Mouse (Mus musculus) right cerebral cortex, postnatal 14 days (tissue): ENCODE data around the gene Cdk14.
A peak's percentile ranks its signal among the peaks of the same experiment; 100 is the strongest.

Experiments
- DNase-seq: peaks from one replicate; pipeline ENCODE4 v3.0.0; 2022

The Cdk14 gene

GRCm38 (mm10) chr5:5044326-5044725 lies 375.8 kb downstream of the Cdk14 start:
- DNase-seq: no peak

DNA sequence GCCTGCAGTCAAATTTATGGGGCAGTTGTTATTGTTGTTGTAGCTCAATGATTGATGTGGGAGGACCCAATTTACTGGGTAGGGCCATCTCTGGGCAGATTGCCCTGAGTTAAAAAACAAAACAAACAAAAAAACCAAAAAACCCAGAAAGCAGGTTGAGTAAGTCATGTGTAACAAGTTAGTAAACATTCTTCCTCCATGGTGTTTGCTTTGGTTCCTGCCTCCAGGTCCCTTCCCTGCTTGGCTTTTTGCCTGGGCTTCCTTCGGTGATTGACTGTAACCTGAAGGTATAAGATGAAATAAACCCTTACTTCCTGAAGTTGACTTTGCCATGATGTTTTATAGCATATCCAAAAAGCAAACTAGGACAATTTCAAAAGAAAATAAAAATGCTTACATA lies 377.4 kb downstream of the Cdk14 start:
- DNase-seq: no peak

DNA sequence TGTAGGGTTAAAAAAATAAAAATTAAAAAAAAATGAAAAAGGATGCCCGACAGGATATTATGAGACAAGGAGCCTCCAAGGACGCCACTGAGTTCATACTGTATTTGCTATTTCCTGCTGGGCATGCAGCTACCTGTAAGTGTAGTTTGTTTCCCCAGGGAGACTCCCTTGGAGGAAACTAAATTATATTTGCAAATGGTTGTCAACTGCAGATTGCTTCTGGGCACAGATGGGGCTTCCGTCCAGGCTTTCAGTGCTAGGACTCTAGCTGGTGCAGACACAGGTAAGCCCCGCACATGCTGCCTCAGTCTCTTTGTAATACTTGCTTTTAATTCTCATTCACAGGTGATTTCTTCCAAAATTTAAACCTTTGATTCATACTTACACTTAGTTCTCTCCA lies 378.6 kb downstream of the Cdk14 start:
- no peak for DNase-seq

DNA sequence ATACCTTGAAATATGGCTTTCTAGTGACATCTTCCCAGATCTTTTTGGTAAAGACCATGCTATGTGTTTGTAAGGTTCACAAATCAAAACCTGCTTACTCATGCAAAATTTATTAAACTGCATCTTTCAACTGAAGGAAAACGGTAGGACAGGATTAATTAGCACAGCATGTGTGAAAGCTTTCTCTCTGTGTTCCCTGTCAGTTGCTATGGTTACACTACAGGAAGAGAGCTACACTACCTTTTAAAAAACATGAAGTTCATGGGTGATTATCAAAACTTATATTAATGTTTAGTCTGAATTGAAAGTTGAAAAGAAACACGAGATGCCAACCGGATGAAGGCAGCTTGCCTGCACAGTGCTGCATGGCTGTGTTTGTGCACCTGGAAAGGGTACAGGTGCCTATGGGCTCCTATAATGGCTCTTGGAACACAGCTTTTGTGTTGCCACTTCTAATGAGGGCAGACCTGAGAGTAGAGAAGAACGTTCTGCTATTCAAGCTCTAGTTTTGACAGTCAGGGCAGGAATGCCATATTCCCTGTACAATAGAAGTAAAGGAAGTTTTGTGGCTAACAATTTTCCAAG lies 380.3 kb downstream of the Cdk14 start:
- no peak for DNase-seq

DNA sequence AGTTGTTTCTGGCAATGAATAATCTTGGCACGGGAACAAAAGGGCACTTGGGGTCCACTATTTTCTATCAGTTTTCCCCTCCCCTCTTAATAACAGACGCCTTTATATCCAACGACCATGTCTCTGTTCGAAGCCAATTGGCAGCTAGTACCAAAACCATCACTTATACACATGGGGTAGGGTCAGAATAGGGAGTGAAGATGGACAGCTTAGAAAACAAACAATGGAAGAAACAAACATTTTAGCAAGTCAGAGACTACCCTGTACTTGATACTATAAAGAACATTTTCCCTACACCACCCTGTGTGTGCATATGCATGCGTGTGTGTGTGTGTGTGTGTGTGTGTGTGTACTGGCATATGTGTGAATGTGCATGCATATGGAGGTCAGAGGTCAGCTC lies 386.7 kb downstream of the Cdk14 start:
- DNase-seq: no peak

- DNase-seq: no peak
These were observed 387.3 kb downstream of the Cdk14 start for GRCm38 (mm10) chr5:5032847-5033246.

DNA sequence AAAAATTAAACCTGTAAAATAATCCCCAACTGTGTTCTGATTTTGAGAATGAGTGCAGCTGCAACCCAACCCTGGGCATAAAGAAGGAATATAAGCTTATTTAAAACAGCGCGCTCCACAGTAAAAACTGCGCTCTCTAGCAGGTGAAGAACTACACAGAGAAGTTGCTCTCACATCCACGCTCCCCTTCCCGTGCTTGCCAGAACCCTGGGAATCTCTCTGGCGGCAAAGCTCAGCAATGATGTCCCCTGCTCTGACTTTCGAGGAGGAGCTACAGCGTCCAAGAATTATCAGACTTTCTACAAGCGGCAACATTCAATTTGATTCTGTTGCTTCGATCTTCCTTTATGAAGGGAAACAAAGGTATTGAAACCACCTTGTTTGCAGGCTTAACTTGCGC lies 387.7 kb downstream of the Cdk14 start:
- no peak for DNase-seq

GRCm38 (mm10) chr5:5030431-5030830 lies 389.7 kb downstream of the Cdk14 start:
- no peak for DNase-seq

- no peak for DNase-seq
These were observed 401.2 kb downstream of the Cdk14 start for GRCm38 (mm10) chr5:5018959-5019358.

- DNase-seq: no peak
These were observed 401.9 kb downstream of the Cdk14 start for GRCm38 (mm10) chr5:5018242-5018641.

GRCm38 (mm10) chr5:5013783-5014182 lies 406.3 kb downstream of the Cdk14 start:
- no peak for DNase-seq

DNA sequence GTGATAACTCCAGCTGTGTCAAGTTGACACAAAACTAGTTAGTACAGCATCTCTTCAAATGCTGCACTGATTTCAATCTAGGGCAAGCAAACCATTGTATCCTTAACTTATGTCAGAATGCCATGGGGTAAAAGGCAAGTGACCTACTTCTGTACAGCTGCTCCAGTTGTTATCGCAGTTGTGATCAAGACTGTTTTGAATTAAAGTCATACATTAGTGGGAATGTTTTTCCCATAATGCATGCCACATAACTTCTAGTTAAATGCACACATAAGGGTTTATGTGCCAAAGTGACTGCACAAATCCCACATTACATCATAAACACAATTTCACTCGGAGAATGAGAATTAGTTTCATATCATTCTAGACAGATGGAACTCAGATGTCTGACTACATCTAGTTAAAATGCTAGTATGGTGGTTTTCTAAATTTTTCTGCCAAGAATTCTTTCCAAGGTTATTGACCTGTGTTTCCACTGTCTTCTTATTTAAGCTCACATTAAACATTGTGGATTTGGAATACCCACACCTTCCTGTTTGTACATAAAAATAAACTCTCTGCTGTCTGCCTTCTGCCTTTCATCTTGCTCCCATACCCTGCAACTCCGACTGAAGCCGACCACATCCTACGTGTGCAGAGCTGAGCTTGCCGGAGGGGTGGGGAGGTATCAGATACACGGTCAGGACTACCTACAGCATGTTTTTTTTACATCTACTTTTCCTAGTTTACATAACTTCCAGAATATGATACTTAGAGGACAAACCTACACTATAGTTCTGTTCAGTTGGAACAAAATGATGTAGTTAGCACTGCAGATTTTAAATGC lies 407.4 kb downstream of the Cdk14 start:
- DNase-seq: no peak

GRCm38 (mm10) chr5:5008153-5008745 lies 411.9 kb downstream of the Cdk14 start:
- no peak for DNase-seq

DNA sequence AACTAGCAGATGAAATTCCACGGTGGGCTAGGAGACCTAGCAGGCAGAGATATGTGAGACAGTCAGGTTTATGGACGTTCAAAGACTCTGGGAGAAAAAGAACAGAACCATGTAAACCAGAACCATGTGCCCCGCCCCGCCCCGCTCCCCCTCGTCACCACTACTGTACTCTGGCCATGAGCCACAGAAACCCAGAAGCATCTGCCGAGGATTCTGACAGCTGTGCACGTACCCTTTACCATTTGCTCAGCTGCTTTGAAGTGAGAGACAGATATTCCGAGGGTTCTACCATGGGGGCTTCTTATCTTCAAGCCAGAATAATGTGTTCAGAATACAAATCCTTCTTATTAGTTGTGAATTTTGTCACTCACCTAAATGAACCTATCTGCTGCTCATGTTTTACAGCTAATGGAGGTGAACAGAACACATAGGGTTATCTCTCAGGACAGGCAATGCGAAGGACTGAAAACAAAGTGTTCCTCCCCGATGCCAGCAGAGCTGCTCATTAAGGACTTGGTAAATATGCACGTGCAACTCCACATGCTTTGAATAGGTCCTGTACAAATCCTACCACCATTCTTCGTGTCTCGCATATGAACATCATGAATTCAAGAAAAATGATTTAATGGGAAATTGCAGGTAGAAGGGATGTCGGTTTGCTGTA lies 412.5 kb downstream of the Cdk14 start:
- DNase-seq: no peak

DNA sequence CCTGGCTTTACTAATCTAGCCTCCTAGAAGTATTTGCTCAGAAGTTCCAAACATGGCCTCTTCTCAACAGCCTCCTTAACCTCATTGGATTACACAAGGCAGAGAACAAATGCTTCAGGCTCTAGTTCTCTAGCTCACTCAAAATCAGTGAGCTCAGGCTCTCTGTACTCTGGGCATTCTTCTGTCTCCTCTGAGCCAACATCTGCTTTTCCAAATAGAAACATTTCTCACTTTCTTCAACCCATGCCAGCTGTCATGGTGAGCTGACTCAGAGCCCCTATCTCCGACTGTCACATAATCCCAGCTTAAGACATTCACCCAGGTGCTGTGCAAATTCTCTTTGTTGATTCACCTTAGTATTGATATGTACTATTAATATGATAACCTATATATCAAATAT lies 414.5 kb downstream of the Cdk14 start:
- no peak for DNase-seq

- no peak for DNase-seq
These were observed 415.4 kb downstream of the Cdk14 start for GRCm38 (mm10) chr5:5004740-5005139.

DNA sequence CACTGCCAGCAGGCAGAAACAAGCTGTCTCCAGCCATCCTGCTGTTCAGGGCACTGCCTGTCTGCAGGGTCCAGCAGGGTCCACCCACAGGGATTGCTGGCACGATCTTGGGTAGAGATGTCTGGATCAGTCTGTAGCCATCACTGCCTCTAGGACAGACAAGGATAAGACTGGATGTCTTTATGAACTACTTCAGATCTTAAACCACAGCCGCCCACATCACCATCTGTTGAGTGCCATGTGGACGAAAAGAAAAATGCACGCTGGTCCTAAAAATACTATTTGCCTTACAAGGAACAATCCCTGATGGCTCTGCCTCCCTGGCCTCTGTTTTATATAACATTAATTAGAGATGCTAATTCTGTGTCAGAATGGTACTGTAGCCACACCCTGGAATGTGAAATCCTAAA lies 426.9 kb downstream of the Cdk14 start:
- peak; percentile 60 for DNase-seq

DNA sequence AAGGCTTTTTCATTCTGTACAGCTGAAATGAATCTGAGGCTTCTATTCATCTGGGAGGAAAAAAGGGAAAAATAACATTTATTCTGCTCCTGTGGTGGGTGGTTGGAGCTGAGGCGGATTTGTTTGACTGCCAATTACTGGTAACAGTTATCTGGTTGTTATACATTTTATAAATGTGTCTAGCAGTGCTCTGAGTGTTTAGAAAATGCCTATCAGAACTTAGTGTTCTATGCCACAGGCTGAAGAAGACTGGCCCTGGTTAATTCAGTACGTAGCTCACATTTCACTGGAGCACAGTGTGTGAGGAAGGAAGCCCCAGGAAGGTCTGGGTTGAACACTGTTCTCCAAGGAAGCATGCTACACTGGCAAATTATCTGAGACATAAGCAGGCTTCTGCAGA lies 429.1 kb downstream of the Cdk14 start:
- no peak for DNase-seq

GRCm38 (mm10) chr5:4990237-4990636 lies 429.9 kb downstream of the Cdk14 start:
- DNase-seq: no peak

DNA sequence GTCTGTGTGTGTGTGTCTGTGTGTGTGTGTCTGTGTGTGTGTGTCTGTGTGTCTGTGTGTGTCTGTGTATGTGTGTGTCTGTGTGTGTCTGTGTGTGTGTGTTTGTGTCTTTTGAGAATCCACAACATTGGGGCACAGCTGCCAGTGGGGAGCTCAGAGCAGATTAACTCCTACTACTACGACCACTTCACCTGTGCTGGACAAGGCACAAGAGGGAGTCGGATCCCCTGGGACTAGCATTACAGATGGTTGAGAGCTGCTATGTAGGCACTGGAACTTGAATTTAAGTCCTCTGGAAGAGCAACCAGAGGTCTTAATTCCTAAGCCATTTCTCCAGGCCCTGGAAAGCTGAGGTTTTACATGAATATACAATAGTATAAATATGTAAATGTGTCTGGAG lies 433.9 kb downstream of the Cdk14 start:
- no peak for DNase-seq

- no peak for DNase-seq
These were observed 440.6 kb downstream of the Cdk14 start for GRCm38 (mm10) chr5:4979551-4979950.

DNA sequence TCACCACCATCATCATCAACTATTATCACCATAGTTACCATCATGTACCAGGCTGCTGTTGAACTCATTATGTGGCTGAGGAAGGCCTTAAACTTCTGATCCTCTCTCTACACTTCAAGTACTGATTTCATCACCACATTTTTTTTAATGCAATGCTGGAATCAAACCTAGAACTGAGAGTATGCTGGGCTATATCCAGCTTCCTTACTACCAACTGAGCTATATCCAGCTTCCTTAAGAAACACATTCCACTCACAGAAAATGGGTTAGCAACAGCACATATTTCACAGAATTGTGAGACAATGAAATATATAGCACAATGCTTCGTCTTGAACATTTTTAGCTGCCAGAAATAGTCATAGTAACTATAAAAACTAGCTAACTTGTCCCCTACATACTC lies 446.7 kb downstream of the Cdk14 start:
- DNase-seq: no peak

DNA sequence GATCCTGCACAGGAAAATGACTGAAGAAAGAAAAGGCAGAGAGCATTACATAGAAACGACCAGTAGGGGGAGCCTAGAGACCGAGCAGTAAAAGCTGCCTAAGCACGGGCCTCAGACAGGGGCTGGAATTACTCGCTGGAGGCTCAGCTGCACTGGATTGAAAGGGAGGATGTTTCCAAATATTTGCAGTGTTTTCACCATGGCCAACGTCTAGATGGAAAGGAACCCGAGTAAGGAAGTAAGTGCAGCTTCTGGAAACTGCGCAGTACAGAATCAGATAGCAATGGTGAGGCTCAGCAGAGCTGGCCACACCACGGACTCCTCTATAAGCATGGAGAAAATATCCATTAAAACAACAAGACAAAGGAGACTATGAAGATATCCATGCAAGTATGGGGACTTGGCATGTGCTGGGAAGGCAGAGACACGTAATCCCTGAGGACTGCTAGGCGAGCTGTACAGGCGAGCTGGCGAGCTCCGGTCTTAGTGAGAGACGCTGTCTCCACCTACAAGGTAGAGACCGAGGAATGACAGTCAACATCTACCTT lies 458.0 kb downstream of the Cdk14 start:
- DNase-seq: peak; percentile 48

GRCm38 (mm10) chr5:4961636-4962035 lies 458.5 kb downstream of the Cdk14 start:
- DNase-seq: no peak
